Mouse (Mus musculus) ES-Bruce4 (cell line): ENCODE data around the gene Mdc1. TPM values are rescaled to one million over a fixed set of nuclear protein-coding genes. Genes with fewer than 3 reads are reported as not detected.
A peak's percentile ranks its signal among the peaks of the same experiment; 100 is the strongest.

Experiments
- H3K27ac ChIP-seq: 2 replicates; pipeline ENCODE4 v1.5.1; 2012; ENCODE audit warnings: low read length, inconsistent platforms; ENCODE audit not compliant: insufficient read depth
- H3K27me3 ChIP-seq: 2 replicates; pipeline ENCODE4 v1.6.1; 2012; ENCODE audit warnings: mild to moderate bottlenecking, low read length, inconsistent platforms; ENCODE audit not compliant: control insufficient read depth, poor library complexity, insufficient read depth, severe bottlenecking
- H3K36me3 ChIP-seq: 2 replicates; pipeline ENCODE4 v1.6.1; 2012; ENCODE audit warnings: inconsistent platforms, mild to moderate bottlenecking, low read length, moderate library complexity; ENCODE audit not compliant: control insufficient read depth, poor library complexity, insufficient read depth, severe bottlenecking
- H3K4me1 ChIP-seq: one replicate; pipeline ENCODE4 v1.8.1; 2011; ENCODE audit warnings: low read length; ENCODE audit not compliant: control insufficient read depth, insufficient read depth
- H3K4me3 ChIP-seq: 2 replicates; pipeline ENCODE4 v1.5.1; 2011; ENCODE audit warnings: low read depth, mild to moderate bottlenecking, low read length
- H3K9ac ChIP-seq: 2 replicates; pipeline ENCODE4 v1.6.1; 2012; ENCODE audit warnings: low read depth, mild to moderate bottlenecking, inconsistent platforms; ENCODE audit not compliant: poor library complexity, severe bottlenecking
- H3K9me3 ChIP-seq: replicated peaks from 2 replicates; pipeline ENCODE4 v1.6.1; 2012; ENCODE audit warnings: mild to moderate bottlenecking, low read length, inconsistent platforms; ENCODE audit not compliant: control insufficient read depth, poor library complexity, insufficient read depth, severe bottlenecking
- CTCF ChIP-seq: IDR thresholded peaks from one replicate; pipeline ENCODE4 v1.8.1; 2011; ENCODE audit warnings: low read depth, low read length
- EP300 ChIP-seq: IDR thresholded peaks from 2 replicates; pipeline ENCODE4 v1.6.1; 2011; ENCODE audit warnings: low read depth, low read length; ENCODE audit not compliant: insufficient read depth
- POLR2A ChIP-seq: IDR thresholded peaks from one replicate; pipeline ENCODE4 v1.8.1; 2011; ENCODE audit warnings: low read length; ENCODE audit not compliant: insufficient read depth
- polyA plus RNA-seq: library from polyadenylated mRNA; stranded (reverse); fragments of >200 nt; gene quantifications from 2 replicates; pipeline ENCODE4 v1.2.4, GENCODE M21; 2011; ENCODE audit warnings: low read depth; ENCODE audit not compliant: missing spikeins, insufficient read depth, insufficient read length

Mdc1 gene
- polyA plus RNA-seq, 1 experiment = 131 TPM

DNA sequence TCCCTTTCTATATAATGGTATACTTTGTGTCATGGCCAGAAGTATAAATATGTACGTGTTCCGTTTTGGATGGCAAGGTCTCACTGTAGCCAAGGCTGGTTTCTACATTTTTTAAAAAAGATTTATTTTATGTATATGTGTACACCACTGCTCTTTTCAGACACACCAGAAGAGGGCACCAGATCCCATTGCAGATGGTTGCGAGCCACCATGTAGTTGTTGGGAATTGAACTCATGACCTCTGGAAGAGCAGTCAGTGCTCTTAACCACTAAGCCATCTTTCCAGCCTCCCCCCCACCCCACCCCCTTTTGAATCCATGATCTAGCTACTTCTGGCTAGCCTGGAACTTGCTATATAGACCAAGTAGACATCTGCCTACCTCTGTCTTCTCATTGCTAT, 2.2 kb downstream of the Mdc1 start:
- peaks cover 41% of the 10 kb centered on the region for H3K36me3 ChIP-seq
- no peaks in the 10 kb centered on the region for H3K4me1 ChIP-seq
- peak overlapping the region; percentile 62; the same call in 1 of the 2 replicates for H3K9ac ChIP-seq
- H3K27me3 ChIP-seq = no peaks in the 10 kb centered on the region
- H3K4me3 ChIP-seq = no peak overlapping the region
- H3K9me3 ChIP-seq = no peaks in the 10 kb centered on the region
- TF ChIP-seq CTCF (no peak), POLR2A (no peak), EP300 (no peak)
- H3K27ac ChIP-seq = no peak overlapping the region

DNA sequence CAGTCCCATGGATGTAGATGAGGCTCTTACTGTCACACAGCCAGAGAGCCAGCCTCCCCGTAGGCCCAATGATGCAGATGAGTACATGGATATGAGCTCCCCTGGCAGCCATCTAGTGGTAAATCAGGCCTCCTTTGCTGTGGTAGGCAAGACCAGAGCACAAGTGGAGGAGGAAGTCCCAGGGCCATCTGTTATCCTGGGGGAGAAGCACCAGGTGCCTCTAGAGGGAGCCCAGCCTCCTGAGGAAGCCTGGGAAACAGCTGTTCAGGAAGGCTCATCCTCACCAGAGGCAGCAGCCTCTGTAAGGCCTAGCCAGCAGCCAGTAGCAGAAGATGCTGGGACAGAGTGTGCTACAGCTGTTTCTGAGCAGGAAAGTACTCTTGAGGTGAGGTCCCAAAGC, 6.8 kb downstream of the Mdc1 start:
- H3K4me1 ChIP-seq = no peaks in the 10 kb centered on the region
- no peaks in the 10 kb centered on the region for H3K27me3 ChIP-seq
- H3K9me3 ChIP-seq = no peaks in the 10 kb centered on the region
- no peak overlapping the region for H3K27ac ChIP-seq
- TF ChIP-seq POLR2A = no peak
- TF ChIP-seq CTCF = peak; percentile 31
- peaks cover 81% of the 10 kb centered on the region for H3K36me3 ChIP-seq
- H3K9ac ChIP-seq = no peak overlapping the region
- no peak overlapping the region for H3K4me3 ChIP-seq

DNA sequence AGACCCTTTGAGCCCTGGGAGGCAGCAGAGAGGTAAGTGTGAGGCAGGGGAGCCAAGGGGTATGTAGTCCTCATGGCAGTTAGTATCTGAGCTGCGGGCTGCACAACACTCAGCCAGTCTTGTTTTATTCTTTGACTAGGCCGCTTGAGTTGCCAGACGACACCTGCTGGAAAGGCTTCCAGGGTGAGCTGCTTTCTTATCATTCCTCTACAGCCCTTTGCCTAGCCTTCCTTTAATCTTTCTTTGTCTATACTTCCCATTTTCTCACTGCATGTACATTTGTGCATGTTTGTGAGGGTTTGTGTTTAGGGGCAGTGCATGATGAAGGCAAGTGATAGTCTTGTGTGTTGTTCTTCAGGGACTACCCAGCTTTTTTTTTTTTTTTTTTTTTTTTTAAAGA, 9.7 kb downstream of the Mdc1 start:
- no peak overlapping the region for H3K9ac ChIP-seq
- no peaks in the 10 kb centered on the region for H3K9me3 ChIP-seq
- peaks cover 73% of the 10 kb centered on the region for H3K36me3 ChIP-seq
- H3K27me3 ChIP-seq = no peaks in the 10 kb centered on the region
- no peak for TF ChIP-seq POLR2A
- no peak for TF ChIP-seq EP300
- TF ChIP-seq CTCF = no peak
- no peaks in the 10 kb centered on the region for H3K4me1 ChIP-seq
- H3K4me3 ChIP-seq = no peak overlapping the region
- no peak overlapping the region for H3K27ac ChIP-seq

- no peak overlapping the region for H3K4me3 ChIP-seq
- H3K9me3 ChIP-seq = no peaks in the 10 kb centered on the region
- H3K9ac ChIP-seq = no peak overlapping the region
- H3K27ac ChIP-seq = no peak overlapping the region
- no peaks in the 10 kb centered on the region for H3K27me3 ChIP-seq
- TF ChIP-seq CTCF = no peak
- TF ChIP-seq EP300 = no peak
- TF ChIP-seq POLR2A = no peak
- peaks cover 36% of the 10 kb centered on the region for H3K36me3 ChIP-seq
- H3K4me1 ChIP-seq = peaks cover 5% of the 10 kb centered on the region
Observed at GRCm38 (mm10) chr17:35859371-35859770, 18.1 kb downstream of the Mdc1 start.

GRCm38 (mm10) chr17:35859835-35860234, 18.5 kb downstream of the Mdc1 start:
- TF ChIP-seq EP300 (no peak), POLR2A (no peak), CTCF (no peak)
- H3K9me3 ChIP-seq = no peaks in the 10 kb centered on the region
- peaks cover 35% of the 10 kb centered on the region for H3K36me3 ChIP-seq
- peaks cover 5% of the 10 kb centered on the region for H3K4me1 ChIP-seq
- no peaks in the 10 kb centered on the region for H3K27me3 ChIP-seq
- no peak overlapping the region for H3K9ac ChIP-seq
- no peak overlapping the region for H3K27ac ChIP-seq
- no peak overlapping the region for H3K4me3 ChIP-seq

- peak overlapping the region; percentile 84 for H3K4me3 ChIP-seq
- peak overlapping the region; percentile 46 for H3K9ac ChIP-seq
- peak overlapping the region; percentile 59 for H3K27ac ChIP-seq
- H3K27me3 ChIP-seq = no peaks in the 10 kb centered on the region
- no peaks in the 10 kb centered on the region for H3K9me3 ChIP-seq
- H3K36me3 ChIP-seq = peaks cover 29% of the 10 kb centered on the region
- H3K4me1 ChIP-seq = peaks cover 5% of the 10 kb centered on the region
- TF ChIP-seq EP300 = no peak
- TF ChIP-seq POLR2A = no peak
- no peak for TF ChIP-seq CTCF
Observed at GRCm38 (mm10) chr17:35860831-35861197, 19.5 kb downstream of the Mdc1 start.
